ENCODE assay signal across 25 mouse cellular contexts in the genomic region with DNA sequence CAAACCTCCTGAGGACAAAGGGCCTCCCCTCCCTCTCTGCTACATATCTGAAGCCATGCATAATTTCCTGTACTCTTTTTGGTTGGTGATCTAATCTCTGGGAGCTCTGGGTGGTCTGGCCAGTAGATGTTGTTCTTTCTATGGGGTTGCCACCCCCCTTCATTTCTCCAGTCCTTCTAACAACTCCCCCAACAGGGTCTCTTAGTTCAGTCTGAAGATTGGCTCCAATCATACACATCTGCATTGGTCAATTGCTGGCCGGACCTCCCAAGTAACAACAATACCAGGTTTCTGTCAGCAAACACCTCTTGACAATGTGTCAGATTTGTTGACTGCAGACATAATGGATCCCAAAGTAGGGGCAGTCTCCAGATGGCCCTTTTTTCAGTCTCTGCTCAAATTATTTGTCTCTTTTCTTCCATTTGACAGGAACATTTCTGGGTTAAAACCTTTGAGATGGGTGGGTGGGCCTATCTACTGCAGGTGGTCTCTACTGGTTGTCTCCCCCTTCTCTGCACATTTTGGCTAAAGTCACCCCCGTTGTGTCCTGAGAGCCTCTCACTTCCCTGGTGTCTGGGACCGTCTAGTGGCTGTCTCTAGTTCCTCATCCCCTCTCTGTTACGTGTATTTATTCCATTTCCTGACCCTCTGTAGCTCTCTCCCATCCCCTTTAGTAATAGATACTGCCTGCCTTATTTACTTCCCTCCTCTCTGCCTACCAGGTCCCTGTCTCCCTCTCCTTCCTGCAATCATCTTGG.
"Had no signal": no experiment of that assay in that cellular context is flagged by ENCODE, and none has a peak within 500 bp of the region (broad histone marks: within the 10 kb centered on the region; RNA-seq: fewer than 3 reads in every experiment).

No protein-coding gene starts in this region.

- H3K9me3 ChIP-seq: heart, embryonic 13.5 days; heart, embryonic 15.5 days; hindbrain, embryonic 10.5 days; hindbrain, embryonic 12.5 days; intestine, embryonic 15.5 days; limb, embryonic 10.5 days; limb, embryonic 12.5 days had no signal

- H3K4me3 ChIP-seq: gastrocnemius, adult 2 months; heart, adult 2 months; heart, embryonic 13.5 days; heart, embryonic 15.5 days; hindbrain, embryonic 10.5 days; hindbrain, embryonic 12.5 days; intestine, embryonic 15.5 days; layer of hippocampus, adult 2 months; left cerebral cortex, adult 2 months; limb, embryonic 10.5 days; limb, embryonic 12.5 days had no signal

- H3K27ac ChIP-seq: gastrocnemius, adult 2 months; heart, adult 2 months; heart, embryonic 13.5 days; heart, embryonic 15.5 days; hindbrain, embryonic 10.5 days; hindbrain, embryonic 12.5 days; hindbrain, embryonic 14.5 days; intestine, embryonic 15.5 days; layer of hippocampus, adult 2 months; left cerebral cortex, adult 2 months; limb, embryonic 10.5 days; limb, embryonic 12.5 days had no signal

- H3K4me2 ChIP-seq: heart, embryonic 11.5 days; heart, embryonic 13.5 days; heart, embryonic 15.5 days; hindbrain, embryonic 12.5 days; hindbrain, embryonic 14.5 days; intestine, embryonic 15.5 days; limb, embryonic 12.5 days had no signal

- H3K36me3 ChIP-seq: heart, embryonic 13.5 days; heart, embryonic 15.5 days; hindbrain, embryonic 10.5 days; hindbrain, embryonic 12.5 days; intestine, embryonic 15.5 days; limb, embryonic 10.5 days; limb, embryonic 12.5 days had no signal

- H3K27me3 ChIP-seq: heart, embryonic 13.5 days; heart, embryonic 15.5 days; hindbrain, embryonic 12.5 days; intestine, embryonic 15.5 days; limb, embryonic 12.5 days had no signal

- ATAC-seq: forebrain, postnatal 0 days; hindbrain, embryonic 16.5 days; inflammation-experienced regulatory T-cells, adult 6 months; intestine, embryonic 15.5 days; intestine, postnatal 0 days had no signal

- H3K9ac ChIP-seq: forebrain, postnatal 0 days; heart, embryonic 13.5 days; heart, embryonic 15.5 days; hindbrain, embryonic 12.5 days; hindbrain, embryonic 14.5 days; intestine, embryonic 15.5 days; limb, embryonic 12.5 days had no signal

- H3K4me1 ChIP-seq: heart, embryonic 15.5 days; hindbrain, embryonic 10.5 days; hindbrain, embryonic 12.5 days; intestine, embryonic 15.5 days; limb, embryonic 10.5 days; limb, embryonic 12.5 days had no signal

- DNase-seq: forebrain, postnatal 0 days; gastrocnemius, adult 2 months; gastrocnemius, postnatal 10 days; gastrocnemius, postnatal 25 days; heart, adult 2 months; heart, postnatal 4 days; kidney, adult 18-20 months; kidney, adult 8-10 months; kidney, postnatal 10 days; kidney, postnatal 25 days; kidney, postnatal 4 days had no signal
